Mouse (Mus musculus) E14TG2a.4 (cell line): ENCODE results near the gene Bsg.

Experiments used
- H3K27me3 ChIP-seq: 2 replicates; pipeline ENCODE4 v1.6.1; 2014; ENCODE audit warnings: low read length, control low read depth; ENCODE audit not compliant: insufficient read depth
- H3K36me3 ChIP-seq: 2 replicates; pipeline ENCODE4 v1.6.1; 2014; ENCODE audit warnings: low read length, control low read depth; ENCODE audit not compliant: insufficient read depth
- H3K4me1 ChIP-seq: replicated peaks from 2 replicates; pipeline ENCODE4 v1.6.1; 2014; ENCODE audit warnings: low read depth, low read length, control low read depth
- H3K4me3 ChIP-seq: replicated peaks from 2 replicates; pipeline ENCODE4 v1.5.1; 2014; ENCODE audit warnings: mild to moderate bottlenecking, low read length
- H3K9me3 ChIP-seq: 2 replicates; pipeline ENCODE4 v1.6.1; 2014; ENCODE audit warnings: low read length, control low read depth
- CTCF ChIP-seq: conservative IDR thresholded peaks from 2 replicates; pipeline ENCODE4 v1.5.1; 2014; ENCODE audit warnings: low read length
- NANOG ChIP-seq: IDR thresholded peaks from 2 replicates; pipeline ENCODE4 v1.6.1; 2014; ENCODE audit warnings: borderline replicate concordance, low read length, mixed read lengths
- POU5F1 ChIP-seq: IDR thresholded peaks from 2 replicates; pipeline ENCODE4 v1.6.1; 2014; ENCODE audit warnings: low read length, borderline replicate concordance

Gene Bsg

GRCm38 (mm10) chr10:79686691-79687090 lies 17.6 kb upstream of the Bsg start:
- peaks cover 68% of the 10 kb centered on the region for H3K36me3 ChIP-seq
- peaks cover 65% of the 10 kb centered on the region for H3K4me1 ChIP-seq
- no peaks in the 10 kb centered on the region for H3K27me3 ChIP-seq
- TF ChIP-seq CTCF, result no peak
- TF ChIP-seq POU5F1, result no peak
- TF ChIP-seq NANOG, result no peak
- no peak overlapping the region; the same call in 1 of the 2 replicates for H3K4me3 ChIP-seq
- no peaks in the 10 kb centered on the region for H3K9me3 ChIP-seq

- no peaks in the 10 kb centered on the region for H3K27me3 ChIP-seq
- H3K36me3 ChIP-seq, result peaks cover 68% of the 10 kb centered on the region
- no peak for TF ChIP-seq CTCF
- TF ChIP-seq NANOG, result no peak
- TF ChIP-seq POU5F1, result no peak
- 0 out of 2 replicates have a peak overlapping the region, but pooled peaks have one; percentile 14 for H3K4me3 ChIP-seq
- no peaks in the 10 kb centered on the region for H3K9me3 ChIP-seq
- H3K4me1 ChIP-seq, result peaks cover 67% of the 10 kb centered on the region
Observed at GRCm38 (mm10) chr10:79687513-79687912, 16.8 kb upstream of the Bsg start.

- Histone ChIP-seq H3K4me3 (peak within 1 kb of the TSS; percentile 13; the same call in 1 of the 2 replicates), H3K9me3 (no peaks in the 10 kb centered on the region), H3K27me3 (no peaks in the 10 kb centered on the region), H3K4me1 (peaks cover 67% of the 10 kb centered on the region), H3K36me3 (peaks cover 60% of the 10 kb centered on the region)
- TF ChIP-seq CTCF, result no peak
Observed at GRCm38 (mm10) chr10:79688720-79689119, 15.6 kb upstream of the Bsg start, which contains the start of gene Gzmm. TSS of gene Gzmm (plus strand) at chr10:79689020.

- Histone ChIP-seq H3K27me3 (no peaks in the 10 kb centered on the region), H3K4me3 (0 out of 2 replicates have a peak overlapping the region, but pooled peaks have one; percentile 13), H3K9me3 (no peaks in the 10 kb centered on the region), H3K36me3 (peaks cover 56% of the 10 kb centered on the region), H3K4me1 (peaks cover 63% of the 10 kb centered on the region)
- TF ChIP-seq CTCF, result no peak
- TF ChIP-seq POU5F1, result no peak
- no peak for TF ChIP-seq NANOG
Observed at GRCm38 (mm10) chr10:79689178-79689577, 15.1 kb upstream of the Bsg start.

GRCm38 (mm10) chr10:79691986-79692548 lies 12.2 kb upstream of the Bsg start:
- Histone ChIP-seq H3K9me3 (no peaks in the 10 kb centered on the region), H3K4me1 (peaks cover 52% of the 10 kb centered on the region), H3K27me3 (peaks cover 3% of the 10 kb centered on the region; the same call in 1 of the 2 replicates), H3K4me3 (no peak overlapping the region), H3K36me3 (peaks cover 27% of the 10 kb centered on the region)
- TF ChIP-seq CTCF (peak; percentile 71), NANOG (no peak)

GRCm38 (mm10) chr10:79693580-79694378 lies 10.5 kb upstream of the Bsg start:
- H3K27me3 ChIP-seq, result peaks cover 3% of the 10 kb centered on the region; the same call in 1 of the 2 replicates
- H3K9me3 ChIP-seq, result no peaks in the 10 kb centered on the region
- peaks cover 10% of the 10 kb centered on the region for H3K36me3 ChIP-seq
- H3K4me3 ChIP-seq, result no peak overlapping the region
- TF ChIP-seq CTCF, result no peak
- no peak for TF ChIP-seq NANOG
- peaks cover 36% of the 10 kb centered on the region for H3K4me1 ChIP-seq

- Histone ChIP-seq H3K36me3 (peaks cover 4% of the 10 kb centered on the region), H3K27me3 (peaks cover 3% of the 10 kb centered on the region; the same call in 1 of the 2 replicates), H3K4me1 (peaks cover 34% of the 10 kb centered on the region), H3K4me3 (no peak overlapping the region), H3K9me3 (no peaks in the 10 kb centered on the region)
- TF ChIP-seq CTCF (no peak), NANOG (no peak), POU5F1 (no peak)
Observed at GRCm38 (mm10) chr10:79694379-79694655, 10.0 kb upstream of the Bsg start.

- TF ChIP-seq POU5F1 (no peak), CTCF (peak; percentile 77), NANOG (no peak)
- Histone ChIP-seq H3K27me3 (peaks cover 3% of the 10 kb centered on the region; the same call in 1 of the 2 replicates), H3K36me3 (no peaks in the 10 kb centered on the region), H3K4me3 (0 out of 2 replicates have a peak overlapping the region, but pooled peaks have one; percentile 4), H3K4me1 (peaks cover 40% of the 10 kb centered on the region), H3K9me3 (no peaks in the 10 kb centered on the region)
Observed at GRCm38 (mm10) chr10:79695231-79696128, 8.8 kb upstream of the Bsg start.
